Mouse (Mus musculus) gastrocnemius, adult 2 months (tissue): ENCODE measurements around the gene Klhdc8b. TPM values are rescaled to one million over a fixed set of nuclear protein-coding genes. Genes with fewer than 3 reads are reported as not detected.

ENCODE experiments used
- DNase-seq: peaks from one replicate; pipeline ENCODE4 v3.0.0; 2022
- H3K27ac ChIP-seq: fragments of 200-600 bp; 2 replicates; pipeline ENCODE4 v1.8.1; 2022; ENCODE audit warnings: mild to moderate bottlenecking
- H3K4me3 ChIP-seq: fragments of 200-600 bp; 2 replicates; pipeline ENCODE4 v1.8.1; 2022; ENCODE audit warnings: mild to moderate bottlenecking, moderate library complexity
- CTCF ChIP-seq: fragments of 200-600 bp; IDR thresholded peaks from 2 replicates; pipeline ENCODE4 v1.8.1; 2022; ENCODE audit warnings: antibody characterized with exemption, mild to moderate bottlenecking, moderate library complexity
- intact Hi-C: fragments of 180-260 bp; cut with DNase I; formaldehyde crosslinking; loops from one replicate; pipeline ENCODE4 v1.15.1; 2025
- long read RNA-seq, 2 experiments: library from polyadenylated mRNA; stranded (forward); transcript quantifications; one replicate each; pipeline ENCODE4 v2.0.0; 2021
- total RNA-seq, 2 experiments: library from RNA; stranded (reverse); gene quantifications; 2 replicates each; pipeline ENCODE4 v1.2.3; 2021

Gene Klhdc8b
- 1 to 10 TPM; 1.7 to 2.5 TPM for total RNA-seq
- long read RNA-seq, experiment 1, partial matches to known transcripts: 0 of 3 reads
- long read RNA-seq, experiment 1, other reads (novel, unspliced or antisense): 2 of 3 reads
- long read RNA-seq, experiment 2: 0 reads

DNA sequence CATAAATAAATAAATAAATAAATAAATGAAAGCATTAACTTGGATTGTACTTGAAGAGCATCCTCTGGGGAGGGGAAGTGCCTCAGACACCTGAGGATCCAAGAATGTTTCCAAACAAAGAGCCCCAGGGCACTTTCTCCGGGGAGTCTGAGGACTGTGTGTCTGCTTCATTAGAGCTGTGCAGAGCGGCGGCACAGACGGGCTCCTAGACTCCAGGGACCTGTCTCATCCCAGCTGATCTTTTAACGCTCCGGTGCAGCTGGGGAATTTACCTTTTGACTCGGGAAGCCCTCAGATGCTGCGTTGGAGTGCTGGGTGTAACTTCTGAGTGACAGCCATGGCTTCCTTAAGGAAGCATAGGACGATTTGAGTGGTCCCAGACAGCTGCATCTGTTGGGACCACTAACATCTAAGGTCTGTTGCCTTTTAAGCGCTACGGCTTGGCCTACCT is at the start of gene Klhdc8b:
Gene Klhdc8b (minus strand): TSS at position 401 of the 451 bp plus-strand sequence.
- intact Hi-C loops: loop anchor here (5.0 kb wide), 1 partner anchor 51 kb away; no protein-coding TSS in a partner anchor
- peak within 1 kb of the TSS; percentile 100 for H3K4me3 ChIP-seq
- TF ChIP-seq CTCF: no peak

DNA sequence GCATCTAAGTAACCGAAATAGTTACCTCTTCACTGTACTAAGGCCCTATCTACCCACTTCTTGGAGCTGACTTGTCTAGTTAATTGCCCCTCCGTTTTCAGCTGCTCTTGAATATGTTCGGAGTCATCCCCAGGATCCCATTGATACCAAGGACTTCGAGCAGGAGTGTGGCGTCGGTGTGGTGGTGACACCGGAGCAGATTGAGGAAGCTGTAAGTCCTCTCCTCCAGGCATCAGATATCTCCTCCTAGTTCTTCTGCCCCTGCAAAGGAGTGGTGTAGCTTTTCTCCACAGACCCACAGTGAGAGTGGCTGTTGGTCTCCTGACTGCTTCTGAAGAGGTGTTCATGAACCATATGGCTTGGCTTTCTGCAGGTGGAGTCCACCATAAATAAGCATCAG is 47.4 kb upstream of the Klhdc8b start:
- no peak for TF ChIP-seq CTCF
- DNase-seq: no peak
- intact Hi-C loops: loop anchor here (2.0 kb wide), 1 partner anchor 18 kb away; the partner anchor contains the start of gene Usp19
- H3K27ac ChIP-seq: peak overlapping the region; percentile 93; the same call in 1 of the 2 replicates
- peak overlapping the region; percentile 95 for H3K4me3 ChIP-seq

More for the DNA sequence above, at the start of gene Klhdc8b:
- no peak for DNase-seq
- peak within 1 kb of the TSS; percentile 94 for H3K27ac ChIP-seq

- Histone ChIP-seq H3K27ac (peak within 1 kb of the TSS; percentile 93), H3K4me3 (peak within 1 kb of the TSS; percentile 95)
- intact Hi-C loops: loop anchor here (2.0 kb wide), 1 partner anchor 17 kb away; the partner anchor contains the start of gene Usp19
- DNase-seq: peak; percentile 96
- TF ChIP-seq CTCF: no peak
Measured at GRCm38 (mm10) chr9:108507619-108508434, 46.4 kb upstream of the Klhdc8b start, which contains the start of gene Qars. Gene Qars, plus strand, starts transcription at chr9:108507706.

GRCm38 (mm10) chr9:108506901-108507300 is 45.5 kb upstream of the Klhdc8b start:
- intact Hi-C loops: no loop called here
- TF ChIP-seq CTCF: no peak
- no peak for DNase-seq
- Histone ChIP-seq H3K4me3 (peak overlapping the region; percentile 95), H3K27ac (peak overlapping the region; percentile 93)

DNA sequence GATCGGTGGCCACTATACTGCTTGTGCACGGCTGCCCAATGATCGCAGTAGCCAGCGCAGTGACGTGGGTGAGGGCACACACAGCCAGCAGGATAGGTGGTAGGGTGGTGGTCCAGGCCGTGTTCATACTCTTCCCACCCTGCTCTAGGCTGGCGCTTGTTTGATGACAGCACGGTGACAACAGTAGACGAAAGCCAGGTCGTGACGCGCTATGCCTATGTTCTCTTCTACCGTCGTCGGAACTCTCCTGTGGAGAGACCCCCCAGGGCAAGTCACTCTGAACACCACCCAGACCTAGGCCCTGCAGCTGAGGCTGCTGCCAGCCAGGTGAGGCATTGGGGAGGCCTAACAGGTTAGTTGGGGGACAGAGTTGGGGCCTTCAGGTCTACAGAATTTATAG is 38.6 kb upstream of the Klhdc8b start:
- TF ChIP-seq CTCF: no peak
- no peak overlapping the region for H3K27ac ChIP-seq
- DNase-seq: peak; percentile 18
- intact Hi-C loops: no loop called here
- H3K4me3 ChIP-seq: no peak overlapping the region

- H3K27ac ChIP-seq: no peak overlapping the region
- no peak overlapping the region for H3K4me3 ChIP-seq
- DNase-seq: no peak
- TF ChIP-seq CTCF: no peak
- intact Hi-C loops: no loop called here
Measured at GRCm38 (mm10) chr9:108499231-108499630, 37.9 kb upstream of the Klhdc8b start.

DNA sequence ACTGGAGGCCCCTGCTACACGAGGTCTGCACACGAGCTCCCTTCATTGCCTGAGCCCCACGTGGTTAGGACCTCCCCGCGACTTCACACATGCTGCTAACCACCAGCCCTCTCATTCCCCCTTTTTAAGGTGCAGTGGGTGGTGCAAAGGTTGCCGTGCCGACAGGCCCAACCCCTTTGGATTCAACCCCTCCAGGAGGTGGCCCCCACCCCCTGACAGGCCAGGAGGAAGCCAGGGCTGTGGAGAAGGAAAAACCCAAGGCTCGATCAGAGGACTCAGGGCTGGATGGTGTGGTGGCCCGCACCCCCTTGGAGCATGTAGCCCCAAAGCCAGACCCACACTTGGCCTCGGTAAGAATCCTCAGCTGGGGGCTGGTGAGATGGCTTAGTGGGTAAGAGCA is 33.5 kb upstream of the Klhdc8b start:
- no peak for DNase-seq
- TF ChIP-seq CTCF: no peak
- intact Hi-C loops: no loop called here
- Histone ChIP-seq H3K27ac (no peak overlapping the region), H3K4me3 (no peak overlapping the region)

DNA sequence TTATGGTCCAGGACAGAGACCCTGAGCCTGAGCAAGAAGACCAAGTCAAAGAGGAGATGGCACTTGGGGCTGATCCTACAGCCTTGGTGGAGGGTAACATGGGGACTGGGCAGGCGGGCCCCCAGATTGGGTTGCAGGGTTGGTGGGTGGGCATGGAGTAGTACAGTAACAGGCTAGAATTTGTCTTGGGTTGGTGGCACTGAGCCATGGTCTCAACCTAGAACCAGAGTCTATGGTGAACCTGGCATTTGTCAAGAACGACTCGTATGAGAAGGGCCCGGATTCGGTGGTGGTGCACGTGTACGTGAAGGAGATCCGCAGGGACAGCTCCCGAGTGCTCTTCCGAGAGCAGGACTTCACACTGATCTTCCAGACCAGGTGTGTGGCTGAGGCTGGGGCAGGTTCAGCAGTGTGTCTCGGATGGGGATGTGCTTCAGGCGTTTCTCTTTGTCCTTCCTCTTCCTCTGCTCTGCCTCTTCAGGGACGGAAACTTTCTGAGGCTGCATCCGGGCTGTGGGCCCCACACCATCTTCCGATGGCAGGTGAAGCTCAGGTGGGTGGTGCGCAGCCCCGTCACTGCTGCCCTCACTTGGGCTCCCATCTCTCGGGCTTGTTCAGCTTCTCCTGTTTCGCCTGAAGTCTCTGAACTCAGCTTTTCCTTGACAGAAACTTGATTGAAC is 32.9 kb upstream of the Klhdc8b start:
- no peak overlapping the region for H3K27ac ChIP-seq
- H3K4me3 ChIP-seq: no peak overlapping the region
- intact Hi-C loops: no loop called here
- DNase-seq: peak; percentile 14
- no peak for TF ChIP-seq CTCF

DNA sequence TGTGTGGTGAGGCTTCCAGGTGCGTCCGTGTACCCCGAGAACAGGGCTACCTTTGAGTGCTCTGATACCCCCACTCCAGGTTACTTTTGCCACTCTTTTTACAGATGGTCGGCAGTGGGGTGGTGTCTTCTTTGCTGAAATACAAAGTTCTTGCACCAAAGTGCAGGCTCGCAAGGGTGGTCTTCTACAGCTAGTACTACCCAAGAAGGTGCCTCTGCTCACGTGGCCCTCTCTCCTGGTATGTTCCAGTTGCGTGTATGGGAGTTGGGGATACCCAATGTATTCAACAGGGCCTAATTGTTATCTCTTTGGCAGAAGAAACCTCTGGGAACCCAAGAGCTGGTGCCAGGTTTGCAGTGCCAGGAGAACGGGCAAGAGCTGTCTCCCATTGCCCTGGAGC is 31.9 kb upstream of the Klhdc8b start:
- no peak for TF ChIP-seq CTCF
- no peak for DNase-seq
- intact Hi-C loops: no loop called here
- Histone ChIP-seq H3K27ac (peak overlapping the region; percentile 97; the same call in 1 of the 2 replicates), H3K4me3 (no peak overlapping the region)

DNA sequence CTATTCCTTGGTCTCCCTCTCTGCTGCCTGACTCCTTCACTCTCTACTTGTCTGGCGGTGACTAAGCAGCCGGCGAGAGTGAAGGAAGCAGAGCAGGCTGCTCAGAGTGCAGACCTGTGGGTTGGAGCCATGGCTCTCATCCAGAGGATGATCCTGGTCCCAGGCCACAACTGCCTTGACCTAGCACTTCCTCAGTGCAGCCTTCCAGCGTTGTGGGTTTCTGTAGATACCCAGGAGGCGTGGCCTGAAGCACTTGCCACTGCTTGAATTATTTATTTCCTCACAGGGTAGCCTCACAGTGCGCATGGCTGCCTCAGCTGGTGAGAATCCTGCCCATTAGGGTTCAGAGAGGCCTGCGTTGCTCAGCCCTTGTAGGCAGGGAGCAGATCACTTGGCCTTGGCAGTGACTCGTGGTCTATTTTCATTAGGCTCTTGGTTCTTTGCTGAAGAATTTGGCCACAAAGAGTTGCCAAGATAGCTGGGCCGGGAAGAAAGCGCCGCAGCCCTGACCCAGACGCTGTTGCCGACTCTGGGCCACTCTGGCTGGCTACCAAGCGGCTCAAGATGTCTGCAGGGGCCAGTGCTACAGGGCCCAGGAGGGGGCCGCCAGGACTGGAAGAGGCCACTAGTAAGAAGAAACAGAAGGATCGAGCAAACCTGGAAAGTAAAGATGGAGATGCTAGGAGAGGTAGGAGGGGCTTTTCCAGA is 30.8 kb upstream of the Klhdc8b start:
- H3K4me3 ChIP-seq: peak overlapping the region; percentile 93
- no peak for TF ChIP-seq CTCF
- H3K27ac ChIP-seq: peak overlapping the region; percentile 97
- intact Hi-C loops: no loop called here
- peak; percentile 76 for DNase-seq

DNA sequence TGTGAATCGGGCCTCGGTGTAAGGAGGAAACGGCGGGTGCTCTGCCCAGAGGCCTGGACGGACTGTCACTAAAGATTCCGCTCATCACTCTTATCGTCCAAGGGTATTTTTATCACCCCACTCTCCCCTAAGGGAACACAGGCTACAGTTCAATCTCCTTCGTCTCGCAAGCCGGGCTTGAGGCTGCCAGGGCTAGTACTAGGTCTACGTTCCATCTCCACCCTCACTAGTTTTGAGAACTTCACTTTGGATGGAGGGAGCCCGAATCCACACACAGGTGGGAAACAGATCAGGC is 29.9 kb upstream of the Klhdc8b start:
- Histone ChIP-seq H3K4me3 (peak overlapping the region; percentile 93), H3K27ac (peak overlapping the region; percentile 97)
- DNase-seq: no peak
- intact Hi-C loops: loop anchor here (2.0 kb wide), 1 partner anchor 18 kb away; no protein-coding TSS in a partner anchor
- no peak for TF ChIP-seq CTCF

GRCm38 (mm10) chr9:108490559-108491285 is 29.3 kb upstream of the Klhdc8b start, which contains the start of gene Usp19:
Gene Usp19, plus strand, starts transcription at chr9:108490602.
- DNase-seq: peak; percentile 98
- H3K4me3 ChIP-seq: peak within 1 kb of the TSS; percentile 93
- intact Hi-C loops: loop anchor here (2.0 kb wide), 1 partner anchor 18 kb away; no protein-coding TSS in a partner anchor
- no peak for TF ChIP-seq CTCF
- H3K27ac ChIP-seq: peak within 1 kb of the TSS; percentile 97
